Mouse (Mus musculus): ENCODE results near the gene Pros1.

DNA sequence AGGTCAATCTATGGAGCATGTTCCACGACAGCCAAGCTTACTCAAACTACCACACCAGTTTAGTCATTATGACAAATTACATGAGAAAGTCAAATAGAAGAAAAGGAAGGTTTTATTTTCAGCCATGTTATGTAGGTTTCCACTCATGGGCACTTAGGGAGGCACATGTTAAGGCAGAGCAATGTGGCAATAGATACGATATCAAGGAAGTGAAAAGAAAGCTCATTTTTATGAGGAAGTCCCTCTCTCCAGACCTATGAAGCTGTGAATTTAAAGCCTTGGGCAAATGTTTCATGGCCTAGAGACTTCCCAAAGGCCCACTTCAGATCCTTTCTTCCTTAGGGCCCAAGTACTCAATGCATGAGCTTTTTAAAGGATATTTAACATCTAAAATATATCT lies 3.4 kb downstream of the Pros1 start:
- TF ChIP-seq EP300 (IDR thresholded peaks at IDR 0.05; ENCODE audit: low read depth): no peak
- no peak for TF ChIP-seq CTCF (IDR thresholded peaks at IDR 0.05; ENCODE audit: low read depth)
